Mouse (Mus musculus) retina, postnatal 7 days (tissue): ENCODE data around the gene Atp2b2.

ENCODE experiments used
- DNase-seq: peaks from one replicate; pipeline ENCODE4 v3.0.0-alpha.2; 2012; ENCODE audit warnings: low read depth, low spot score

Atp2b2 gene

GRCm38 (mm10) chr6:113890023-113890857 lies 152.2 kb downstream of the Atp2b2 start:
- DNase-seq = no peak

- DNase-seq = no peak
Measured at GRCm38 (mm10) chr6:113889180-113889579, 153.2 kb downstream of the Atp2b2 start.

GRCm38 (mm10) chr6:113886886-113887285 lies 155.5 kb downstream of the Atp2b2 start:
- no peak for DNase-seq

GRCm38 (mm10) chr6:113884806-113885205 lies 157.6 kb downstream of the Atp2b2 start:
- no peak for DNase-seq

- DNase-seq = no peak
Measured at GRCm38 (mm10) chr6:113883225-113883624, 159.2 kb downstream of the Atp2b2 start.

GRCm38 (mm10) chr6:113882396-113882795 lies 160.0 kb downstream of the Atp2b2 start:
- no peak for DNase-seq

GRCm38 (mm10) chr6:113881561-113882243 lies 160.7 kb downstream of the Atp2b2 start:
- no peak for DNase-seq

- DNase-seq = no peak
Measured at GRCm38 (mm10) chr6:113879366-113879765, 163.0 kb downstream of the Atp2b2 start.

GRCm38 (mm10) chr6:113878510-113879128 lies 163.8 kb downstream of the Atp2b2 start:
- DNase-seq = no peak

GRCm38 (mm10) chr6:113876585-113876984 lies 165.8 kb downstream of the Atp2b2 start:
- no peak for DNase-seq

GRCm38 (mm10) chr6:113875201-113875600 lies 167.2 kb downstream of the Atp2b2 start:
- no peak for DNase-seq

- no peak for DNase-seq
Measured at GRCm38 (mm10) chr6:113872654-113873053, 169.8 kb downstream of the Atp2b2 start.

GRCm38 (mm10) chr6:113870775-113871174 lies 171.6 kb downstream of the Atp2b2 start:
- DNase-seq = no peak

- DNase-seq = no peak
Measured at GRCm38 (mm10) chr6:113868552-113868951, 173.9 kb downstream of the Atp2b2 start.

GRCm38 (mm10) chr6:113865699-113866098 lies 176.7 kb downstream of the Atp2b2 start:
- DNase-seq = no peak

- no peak for DNase-seq
Measured at GRCm38 (mm10) chr6:113864812-113865211, 177.6 kb downstream of the Atp2b2 start.

- DNase-seq = no peak
Measured at GRCm38 (mm10) chr6:113862955-113863354, 179.5 kb downstream of the Atp2b2 start.

- no peak for DNase-seq
Measured at GRCm38 (mm10) chr6:113861938-113862337, 180.5 kb downstream of the Atp2b2 start.

GRCm38 (mm10) chr6:113861375-113861770 lies 181.0 kb downstream of the Atp2b2 start:
- no peak for DNase-seq

GRCm38 (mm10) chr6:113860735-113861374 lies 181.6 kb downstream of the Atp2b2 start:
- peak; percentile 61 for DNase-seq

- DNase-seq = no peak
Measured at GRCm38 (mm10) chr6:113860023-113860734, 182.2 kb downstream of the Atp2b2 start.
